Mouse (Mus musculus): ENCODE data around the gene Pld3.

DNA sequence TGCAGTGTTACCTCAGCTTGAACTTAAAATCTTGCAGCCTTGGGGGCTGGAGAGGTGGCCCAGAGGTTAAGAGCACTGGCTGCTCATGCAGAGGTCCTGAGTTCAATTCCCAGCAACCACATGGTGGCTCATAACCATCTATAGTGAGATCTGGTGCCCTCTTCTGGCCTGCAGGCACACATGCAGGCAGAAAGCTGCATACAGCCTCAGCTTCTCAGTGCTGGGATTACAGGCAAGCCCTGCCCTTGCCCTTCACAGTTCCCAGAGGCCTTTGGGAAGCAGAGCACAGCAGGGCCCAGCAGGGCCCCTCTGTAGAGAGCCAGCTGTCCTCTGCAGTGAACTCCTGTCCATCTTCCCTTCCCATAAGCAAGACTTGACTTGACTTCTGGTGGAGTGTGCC, 32.9 kb downstream of the Pld3 start:
- TF ChIP-seq GATA1 (IDR thresholded peaks at IDR 0.05; ENCODE audit: low read length): no peak
- TF ChIP-seq TAL1 (IDR thresholded peaks at IDR 0.05; ENCODE audit: low read length): no peak

All from erythroblast, embryonic 14.5 days (primary cell).